Mouse (Mus musculus) megakaryocyte, embryonic 14.5 days (primary cell): Measurements from ENCODE around the gene Ipmk.

Source experiments
- FLI1 ChIP-seq: IDR thresholded peaks from 2 replicates; pipeline ENCODE4 v1.6.1; 2012; ENCODE audit warnings: low read length, inconsistent platforms, mixed read lengths
- GATA1 ChIP-seq: IDR thresholded peaks from 3 replicates; pipeline ENCODE4 v1.6.1; 2012; ENCODE audit warnings: mixed read lengths, low read length, inconsistent platforms, borderline replicate concordance

GRCm38 (mm10) chr10:71469751-71470150 lies 122.2 kb downstream of the Ipmk start:
- TF ChIP-seq FLI1 (no peak), GATA1 (no peak)
